Mouse (Mus musculus): Measurements from ENCODE around the gene Timm23. TPM values are rescaled to one million over a fixed set of nuclear protein-coding genes. Genes with fewer than 3 reads are reported as not detected.

Timm23 gene
- 68.7 to 90.4 TPM (median 83.2 TPM) in 4 replicates for total RNA-seq (2023)

DNA sequence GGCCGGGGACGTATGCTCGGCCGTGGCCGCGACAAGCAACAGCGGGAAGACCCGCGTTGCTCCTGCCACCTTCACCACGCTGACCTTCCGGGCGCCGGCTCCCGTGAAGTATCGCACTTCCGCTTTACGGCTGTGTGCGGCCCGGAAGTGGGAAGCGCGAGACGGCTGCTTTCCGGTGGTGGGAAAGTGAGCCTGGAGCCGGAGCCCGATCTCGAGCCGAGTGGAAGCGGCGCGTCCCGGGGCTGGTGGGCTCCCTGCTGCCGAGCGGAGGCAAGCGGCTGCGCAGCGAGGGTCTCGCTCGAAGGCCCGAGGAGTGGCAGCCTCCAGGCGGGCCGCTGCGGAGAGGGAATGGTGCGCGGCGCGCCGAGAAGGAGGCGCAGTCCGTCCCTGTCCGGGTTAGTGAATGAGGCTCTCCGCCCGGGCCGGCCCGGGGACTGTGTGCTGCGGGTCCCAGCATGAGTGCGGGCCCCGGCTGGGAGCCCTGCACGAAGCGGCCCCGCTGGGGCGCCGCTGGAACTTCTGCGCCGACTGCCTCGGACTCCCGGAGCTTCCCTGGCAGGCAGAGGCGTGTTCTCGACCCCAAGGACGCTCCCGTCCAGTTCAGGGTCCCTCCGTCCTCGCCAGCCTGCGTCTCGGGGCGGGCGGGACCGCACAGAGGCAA lies at the start of gene Timm23, which contains the start of gene Parg:
TSS of gene Timm23 (minus strand) at position 108 of the 661 bp plus-strand sequence.
TSS of gene Parg (plus strand) at position 159 of the 661 bp plus-strand sequence.

DNA sequence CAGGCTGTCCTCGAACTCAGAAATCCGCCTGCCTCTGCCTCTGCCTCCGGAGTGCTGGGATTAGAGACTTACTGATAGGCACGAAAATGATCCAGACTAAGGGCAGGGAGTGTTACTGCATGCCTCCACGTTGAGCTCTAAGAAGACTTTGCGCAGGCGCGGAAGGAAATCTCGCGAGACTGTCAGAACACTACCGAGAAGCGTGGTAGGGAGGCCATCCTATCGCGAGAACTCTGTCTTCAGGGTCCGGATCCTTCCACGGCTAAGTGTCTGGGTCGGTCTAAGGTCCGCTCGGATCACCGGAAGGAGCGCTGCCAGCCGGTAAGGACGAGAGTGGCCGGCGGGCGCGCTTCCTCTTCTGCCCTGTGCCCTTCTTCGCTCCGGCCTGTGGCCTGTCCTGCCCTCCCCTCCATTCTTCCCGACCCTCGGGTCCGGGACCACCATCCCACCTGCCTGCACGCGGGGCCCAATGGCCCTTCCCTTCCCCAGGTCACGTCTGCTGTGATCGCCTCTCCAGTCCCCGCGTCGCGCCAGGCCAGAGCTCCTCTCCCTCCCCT lies 41.9 kb downstream of the Timm23 start, which contains the start of gene Ncoa4:
TSS of gene Ncoa4 (plus strand) at position 176 of the 557 bp plus-strand sequence.

DNA sequence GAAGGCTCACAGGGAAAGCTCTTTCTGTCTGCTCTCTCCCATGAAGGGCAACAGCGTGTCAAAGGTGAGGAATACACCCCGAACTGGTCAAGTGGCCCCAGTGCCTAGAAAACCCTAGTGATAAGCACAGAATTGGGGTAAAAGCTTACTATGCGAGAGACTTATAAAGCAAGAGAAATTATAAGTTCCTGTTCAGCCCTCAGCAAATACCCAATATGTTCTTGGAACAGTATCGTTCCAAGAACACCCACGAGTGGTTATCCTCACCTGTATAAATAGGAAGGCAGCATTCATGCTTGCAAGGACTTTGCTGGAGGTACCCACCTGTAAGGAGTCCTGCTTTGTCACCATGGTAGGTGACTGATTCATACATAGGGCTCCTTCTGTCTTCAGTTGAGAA lies 60.0 kb downstream of the Timm23 start, which contains the start of gene Msmb:
TSS of gene Msmb (plus strand) at position 301 of the 400 bp plus-strand sequence.

Other genes starting within 250 kb of the Timm23 start
- gene Galnt15, start 172.9 kb downstream of the Timm23 start, total RNA-seq (2023), result 0.15 TPM in 1 of 4 replicates, not detected in the others
- 9.7 to 17.7 TPM (median 12.1 TPM) in 4 replicates for gene Oxnad1, start 116.5 kb downstream of the Timm23 start, total RNA-seq (2023)
- 90.7 to 111 TPM (median 104 TPM) in 4 replicates for gene Dph3, start 116.2 kb downstream of the Timm23 start, total RNA-seq (2023)
- not detected in 4 replicates for gene Msmb, start 59.9 kb downstream of the Timm23 start, total RNA-seq (2023)
- 66.7 to 77.8 TPM (median 72.6 TPM) in 4 replicates for gene Ncoa4, start 42.0 kb downstream of the Timm23 start, total RNA-seq (2023)
- gene Parg, start 51 bp upstream of the Timm23 start, total RNA-seq (2023), result 54.1 to 65.2 TPM (median 60.9 TPM) in 4 replicates
- gene Ogdhl, start 120.1 kb upstream of the Timm23 start, total RNA-seq (2023), result 0.53 TPM in 1 of 4 replicates, not detected in the others
- gene 1700024G13Rik, start 186.5 kb upstream of the Timm23 start, total RNA-seq (2023), result not detected in 4 replicates

Data from B cell, adult 62 days (primary cell).